Mouse (Mus musculus) T-helper 1 cell (primary cell): ENCODE results near the gene Cd93.

Experiments used
- in situ Hi-C: fragments of 300-600 bp; cut with MboI, MseI; formaldehyde crosslinking; loops from one replicate; pipeline ENCODE4 v1.15.1; 2025; ENCODE audit warnings: high pct_unique_total_duplicates

Cd93 gene

DNA sequence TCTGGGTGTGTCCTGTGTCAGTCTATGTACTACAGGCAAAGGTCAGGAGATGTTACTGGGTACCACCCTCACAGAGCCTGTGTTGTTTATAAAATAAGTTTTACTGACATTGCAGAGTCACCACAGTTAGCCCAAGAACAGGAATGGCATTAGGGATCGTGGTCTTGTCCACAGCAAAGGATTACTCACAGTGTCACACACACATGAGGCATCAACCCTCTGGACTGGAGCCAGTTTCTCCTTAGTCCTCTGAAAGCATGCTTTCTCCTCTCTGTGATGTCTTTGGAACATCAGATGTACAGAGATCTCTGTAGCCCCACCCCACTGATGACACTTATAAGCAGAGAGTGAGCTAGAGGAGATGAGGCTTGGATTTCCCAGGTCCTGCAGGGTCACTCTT, 41.1 kb downstream of the Cd93 start:
- in situ Hi-C loops = no loop called here

DNA sequence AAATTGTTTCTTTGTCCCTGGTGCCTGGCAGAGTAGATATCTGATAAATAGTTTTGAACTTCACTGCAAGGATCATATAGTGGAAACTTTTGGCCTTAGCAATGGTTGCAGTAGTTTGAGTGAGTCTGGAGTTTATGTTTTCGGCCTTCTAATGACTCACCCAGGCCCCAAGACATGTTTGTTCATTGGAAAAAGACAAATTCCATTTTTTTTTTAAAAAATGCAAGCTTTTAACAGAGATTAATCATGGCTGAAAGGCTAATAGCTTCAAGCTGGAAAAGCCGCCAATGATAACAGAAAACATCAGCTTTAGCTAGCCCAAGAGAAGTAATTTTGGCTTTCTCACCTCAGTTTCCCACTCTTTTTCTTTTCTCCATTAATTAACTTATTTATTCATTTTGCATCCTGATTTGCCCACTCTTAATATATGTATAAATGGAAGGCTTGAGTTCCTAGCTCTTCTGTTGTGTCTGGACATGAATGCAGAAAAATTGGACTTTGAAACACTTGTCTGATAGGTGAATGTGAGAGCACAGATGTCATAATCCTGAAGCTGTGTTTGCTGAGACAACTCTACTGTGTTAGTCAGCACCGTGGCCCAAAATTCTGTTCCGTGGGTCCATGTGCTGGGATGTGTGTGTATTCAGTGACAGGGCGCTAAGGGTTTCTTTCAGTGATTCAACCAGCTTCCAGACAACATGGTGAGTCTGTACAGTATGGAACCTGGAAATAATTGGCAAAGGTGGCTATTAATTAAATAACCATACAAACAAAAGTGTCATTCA, 44.3 kb downstream of the Cd93 start:
- in situ Hi-C loops = no loop called here

DNA sequence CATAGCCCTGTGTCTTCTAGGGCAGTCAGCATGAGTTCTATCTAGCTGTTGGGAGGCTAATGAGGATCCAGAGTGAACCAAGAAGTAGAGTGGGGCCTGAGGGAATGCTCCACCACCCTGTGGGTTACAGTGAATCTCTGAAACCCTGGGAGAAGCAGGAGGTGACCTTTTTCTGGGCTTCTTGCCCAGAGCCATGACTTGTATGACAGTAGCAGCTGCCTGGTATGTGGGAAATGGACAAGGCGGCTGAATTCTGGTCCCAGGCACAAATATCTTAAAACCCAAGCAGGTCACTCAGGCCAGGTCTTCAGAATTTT, 45.6 kb downstream of the Cd93 start:
- in situ Hi-C loops = no loop called here

DNA sequence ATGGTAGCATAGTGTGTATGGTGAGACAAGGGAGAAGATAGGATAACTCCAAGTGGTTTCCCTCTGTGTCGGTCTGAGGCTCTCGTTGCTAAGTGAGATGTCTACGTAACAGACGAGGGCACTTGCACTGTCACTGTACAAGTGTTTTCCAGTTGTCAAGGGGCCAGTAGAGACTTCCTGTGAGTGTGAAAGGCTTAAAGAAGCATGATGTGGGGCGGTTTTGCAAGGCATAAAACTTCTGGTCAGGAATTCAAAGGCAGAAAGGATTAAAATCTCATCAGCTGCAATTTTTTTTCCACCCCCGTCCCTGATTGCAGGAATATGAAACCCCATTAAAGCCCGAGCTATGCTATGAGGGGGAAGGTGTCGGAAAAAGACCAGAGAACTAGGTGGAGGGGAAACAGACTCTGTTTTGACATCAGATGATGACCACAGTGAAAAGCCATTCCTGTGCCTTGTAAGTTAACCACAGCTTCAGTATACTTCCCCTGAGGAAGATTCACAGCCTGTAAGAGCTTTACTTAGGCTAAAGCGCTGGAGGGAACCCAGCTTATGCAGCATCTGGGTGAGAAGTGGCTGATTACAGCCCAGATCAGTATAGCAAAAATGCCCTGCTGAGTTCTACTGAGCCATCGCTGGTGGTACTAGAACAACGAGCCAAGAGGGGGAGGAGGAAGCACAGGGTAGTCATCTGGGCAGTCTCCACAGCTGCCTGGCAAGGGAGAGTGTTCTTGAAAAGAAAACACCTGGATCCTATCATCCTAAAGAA, 46.2 kb downstream of the Cd93 start:
- in situ Hi-C loops = no loop called here

DNA sequence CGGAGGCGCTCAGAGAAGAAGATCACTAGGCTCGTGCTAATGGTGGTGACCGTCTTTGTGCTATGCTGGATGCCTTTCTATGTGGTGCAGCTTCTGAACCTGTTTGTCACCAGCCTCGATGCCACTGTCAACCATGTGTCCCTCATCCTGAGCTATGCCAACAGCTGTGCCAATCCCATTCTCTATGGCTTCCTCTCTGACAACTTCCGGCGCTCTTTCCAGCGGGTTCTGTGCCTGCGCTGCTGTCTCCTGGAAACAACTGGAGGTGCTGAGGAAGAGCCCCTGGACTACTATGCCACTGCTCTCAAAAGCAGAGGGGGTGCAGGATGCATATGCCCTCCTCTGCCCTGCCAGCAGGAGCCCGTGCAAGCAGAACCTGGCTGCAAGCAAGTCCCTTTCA, 47.2 kb downstream of the Cd93 start:
- in situ Hi-C loops = no loop called here

DNA sequence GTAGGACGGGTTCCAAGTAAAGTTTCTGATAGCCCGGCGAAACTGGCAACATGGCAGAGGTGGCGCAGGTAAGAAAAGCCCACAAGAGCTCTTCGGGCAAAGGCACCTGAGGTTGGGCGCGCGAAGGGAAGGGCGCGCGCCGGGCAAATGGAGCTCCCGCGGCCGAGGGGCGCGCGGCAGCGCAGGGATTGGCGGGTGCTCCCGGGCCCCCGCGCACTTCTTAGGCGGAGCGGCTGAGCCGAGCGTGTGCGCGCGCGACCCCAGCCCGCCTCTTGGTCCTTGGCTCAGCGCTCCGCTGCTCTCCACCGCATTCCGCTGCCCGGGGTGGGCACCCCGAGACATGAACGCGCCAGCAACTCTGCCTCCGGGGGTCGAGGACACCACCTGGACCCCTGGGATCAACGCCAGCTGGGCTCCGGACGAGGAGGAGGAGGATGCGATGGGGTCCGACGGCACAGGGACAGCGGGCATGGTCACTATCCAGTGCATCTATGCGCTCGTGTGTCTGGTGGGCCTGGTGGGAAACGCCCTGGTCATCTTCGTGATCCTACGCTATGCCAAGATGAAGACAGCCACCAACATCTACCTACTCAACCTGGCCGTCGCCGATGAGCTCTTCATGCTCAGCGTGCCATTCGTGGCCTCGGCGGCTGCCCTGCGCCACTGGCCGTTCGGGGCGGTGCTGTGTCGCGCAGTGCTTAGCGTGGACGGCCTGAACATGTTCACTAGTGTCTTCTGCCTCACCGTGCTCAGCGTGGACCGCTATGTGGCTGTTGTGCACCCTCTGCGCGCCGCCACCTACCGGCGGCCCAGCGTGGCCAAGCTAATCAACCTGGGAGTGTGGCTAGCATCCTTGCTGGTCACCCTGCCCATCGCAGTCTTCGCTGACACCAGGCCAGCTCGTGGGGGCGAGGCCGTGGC, 48.0 kb downstream of the Cd93 start, which contains the start of gene Sstr4:
TSS of gene Sstr4 (plus strand) at position 214 of the 921 bp plus-strand sequence.
- in situ Hi-C loops = no loop called here

DNA sequence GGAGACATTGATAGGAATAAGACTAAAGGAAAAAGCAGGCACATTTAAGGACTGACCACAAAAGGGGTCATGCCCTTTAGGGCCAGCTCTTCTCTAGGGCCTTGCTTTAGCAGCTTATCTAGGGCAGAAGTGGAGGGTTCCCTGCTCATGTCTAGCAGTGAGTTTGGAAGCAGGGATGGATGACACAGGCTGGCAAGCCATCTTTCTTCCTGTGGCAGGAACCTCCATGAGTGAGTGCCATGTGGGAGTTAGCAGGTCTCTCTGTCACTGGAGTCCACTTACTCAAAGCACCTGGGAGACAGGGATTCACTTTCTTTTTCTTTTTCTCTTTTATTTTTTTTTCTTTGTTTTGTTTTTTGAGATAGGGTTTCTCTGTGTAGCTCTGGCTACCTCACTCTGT, 49.5 kb downstream of the Cd93 start:
- in situ Hi-C loops = no loop called here

DNA sequence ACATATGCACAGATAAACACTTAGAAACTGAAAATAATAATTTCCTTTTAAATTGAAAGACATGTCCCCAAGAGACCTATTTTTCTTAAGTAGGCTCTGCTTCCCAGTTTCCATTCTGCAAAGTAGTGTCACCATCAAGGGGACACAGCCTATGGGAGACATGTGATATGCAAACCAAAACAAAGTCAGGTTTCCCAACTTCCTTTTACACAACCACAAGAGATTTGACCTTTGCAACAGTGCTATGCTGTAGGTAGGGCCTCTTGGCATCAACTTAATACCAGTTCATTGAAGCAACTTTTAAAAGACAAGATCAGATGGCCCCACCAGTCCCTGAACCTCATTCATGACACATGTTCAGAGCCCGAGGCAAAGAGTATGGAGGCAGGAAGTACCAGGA, 50.2 kb downstream of the Cd93 start:
- in situ Hi-C loops = no loop called here

DNA sequence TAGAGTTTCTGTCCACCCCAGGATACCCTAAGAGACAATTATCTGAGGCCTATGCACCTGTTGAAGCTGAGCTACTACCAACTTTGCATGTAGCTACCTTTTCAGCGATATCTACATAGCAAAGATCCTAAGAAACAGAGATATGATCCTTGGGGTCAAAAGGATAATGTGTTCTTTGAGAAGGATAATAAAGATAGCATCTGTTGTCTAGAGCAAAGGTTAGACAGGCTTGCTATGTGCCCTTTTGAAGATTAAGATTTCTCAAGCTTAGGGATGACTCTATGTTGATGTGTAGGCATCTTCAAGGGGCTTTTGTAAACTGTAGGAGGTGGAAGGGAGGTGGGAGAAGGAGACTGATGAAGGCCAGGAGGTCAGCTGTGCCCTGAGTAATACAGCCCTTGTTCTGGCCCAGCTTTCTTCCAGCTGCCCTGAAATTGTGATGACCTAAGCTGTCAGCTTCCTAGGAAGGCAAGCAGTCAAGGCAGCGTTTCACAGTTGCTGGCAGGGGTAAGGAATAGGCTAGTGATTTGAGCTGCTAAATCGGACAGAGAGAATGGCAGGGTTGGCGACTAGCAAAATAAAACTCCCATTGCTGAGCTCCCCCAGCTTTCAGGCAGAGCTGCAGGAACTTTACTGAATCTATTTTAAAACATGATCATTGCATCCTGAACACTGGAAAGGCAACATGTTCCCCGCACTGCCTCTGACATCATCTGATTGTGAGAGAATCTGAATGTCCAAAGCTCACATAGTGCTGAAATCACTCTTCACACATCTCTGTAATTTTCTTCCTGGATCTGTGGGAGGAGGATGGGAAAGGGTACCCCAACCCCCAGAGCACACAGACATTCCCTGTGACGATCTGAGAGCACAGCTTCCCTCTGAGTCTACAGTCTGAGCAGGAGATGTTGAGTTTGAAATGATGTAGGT, 55.4 kb downstream of the Cd93 start:
- in situ Hi-C loops = no loop called here

DNA sequence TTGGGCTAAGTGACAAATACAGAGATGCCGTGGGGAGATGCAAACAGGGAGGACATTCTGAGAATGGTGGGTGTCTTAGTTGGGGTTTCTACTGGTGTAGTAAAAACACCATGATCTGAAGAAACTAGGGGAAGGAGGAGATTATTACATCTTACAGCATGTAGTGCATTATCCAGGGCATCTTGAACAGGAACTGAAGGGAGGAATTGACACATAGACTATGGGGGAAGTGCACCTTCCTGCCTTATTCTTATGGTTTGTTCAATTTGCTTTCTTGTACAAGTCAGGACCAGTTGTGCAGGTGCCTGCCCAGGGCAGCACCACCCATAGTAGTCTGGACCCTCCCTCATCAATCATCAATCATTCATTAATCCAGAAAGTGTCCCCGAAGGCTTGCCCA, 56.4 kb downstream of the Cd93 start:
- in situ Hi-C loops = no loop called here
